Mouse (Mus musculus) embryonic facial prominence, embryonic 11.5 days (tissue): ENCODE data around the gene Cd82. TPM values are rescaled to one million over a fixed set of nuclear protein-coding genes. Genes with fewer than 3 reads are reported as not detected.
A peak's percentile ranks its signal among the peaks of the same experiment; 100 is the strongest.

Source experiments
- ATAC-seq: fragments of 200-750 bp; cut with Nextera tagmentation; replicated peaks from 2 replicates; pipeline ENCODE4 v1.8.0; 2017; ENCODE audit warnings: low read depth; ENCODE audit not compliant: insufficient number of reproducible peaks, low FRiP score, low TSS enrichment
- DNase-seq: peaks from one replicate; pipeline ENCODE4 v3.0.0-alpha.2; 2015; ENCODE audit warnings: low spot score
- H3K27ac ChIP-seq: fragments of 300-500 bp; sonication (generic); replicated peaks from 2 replicates; pipeline ENCODE4 v1.5.1; 2014; ENCODE audit warnings: mild to moderate bottlenecking, low read depth, low read length, control low read depth
- H3K27me3 ChIP-seq: fragments of 300-500 bp; sonication (generic); 2 replicates; pipeline ENCODE4 v1.6.1; 2014; ENCODE audit warnings: mild to moderate bottlenecking, low read length, moderate library complexity, mixed read lengths; ENCODE audit not compliant: control insufficient read depth, insufficient read depth
- H3K36me3 ChIP-seq: fragments of 300-500 bp; sonication (generic); replicated peaks from 2 replicates; pipeline ENCODE4 v1.6.1; 2014; ENCODE audit warnings: low read depth, mild to moderate bottlenecking, low read length, moderate library complexity, mixed read lengths; ENCODE audit not compliant: control insufficient read depth, insufficient read depth
- H3K4me1 ChIP-seq: fragments of 300-500 bp; sonication (generic); 2 replicates; pipeline ENCODE4 v1.6.1; 2014; ENCODE audit warnings: low read length, mixed read lengths; ENCODE audit not compliant: control insufficient read depth, insufficient read depth
- H3K4me2 ChIP-seq: fragments of 300-500 bp; sonication (generic); 2 replicates; pipeline ENCODE4 v1.6.1; 2014; ENCODE audit warnings: low read depth, mild to moderate bottlenecking, control low read depth, low read length, moderate library complexity
- H3K4me3 ChIP-seq: fragments of 300-500 bp; sonication (generic); 2 replicates; pipeline ENCODE4 v1.5.1; 2014; ENCODE audit warnings: low read depth, low read length, control low read depth
- H3K9ac ChIP-seq: fragments of 300-500 bp; sonication (generic); replicated peaks from 2 replicates; pipeline ENCODE4 v1.6.1; 2014; ENCODE audit warnings: mild to moderate bottlenecking, control low read depth, low read length
- H3K9me3 ChIP-seq: fragments of 300-500 bp; sonication (generic); replicated peaks from 2 replicates; pipeline ENCODE4 v1.6.1; 2016; ENCODE audit warnings: mild to moderate bottlenecking, low read length, inconsistent platforms, mixed read lengths; ENCODE audit not compliant: control insufficient read depth
- WGBS: fragments of 180-500 bp; shearing (Covaris S2); extraction: QIAGEN DNeasy Blood & Tissue Kit; methylation state at CpG from one replicate; pipeline ENCODE4 v1.1.7; 2014; 5-methylcytosine and 5-hydroxymethylcytosine counted together
- polyA plus RNA-seq: library from polyadenylated mRNA; unstranded; fragments of >200 nt; fragmentation: Nextera tagmentation; extraction: Ambion mirVana; gene quantifications from 2 replicates; pipeline ENCODE4 v1.2.1, GENCODE M21; 2014

The Cd82 gene
- polyA plus RNA-seq, 1 experiment from 2014 or later, result 6.8 TPM

GRCm38 (mm10) chr2:93461869-93462714, 848 bp downstream of the Cd82 start:
- Histone ChIP-seq H3K27ac (no peak overlapping the region), H3K4me3 (peak overlapping the region; percentile 47)
- WGBS, result under 1% methylated on average over 40 of the region's 41 CpGs

DNA sequence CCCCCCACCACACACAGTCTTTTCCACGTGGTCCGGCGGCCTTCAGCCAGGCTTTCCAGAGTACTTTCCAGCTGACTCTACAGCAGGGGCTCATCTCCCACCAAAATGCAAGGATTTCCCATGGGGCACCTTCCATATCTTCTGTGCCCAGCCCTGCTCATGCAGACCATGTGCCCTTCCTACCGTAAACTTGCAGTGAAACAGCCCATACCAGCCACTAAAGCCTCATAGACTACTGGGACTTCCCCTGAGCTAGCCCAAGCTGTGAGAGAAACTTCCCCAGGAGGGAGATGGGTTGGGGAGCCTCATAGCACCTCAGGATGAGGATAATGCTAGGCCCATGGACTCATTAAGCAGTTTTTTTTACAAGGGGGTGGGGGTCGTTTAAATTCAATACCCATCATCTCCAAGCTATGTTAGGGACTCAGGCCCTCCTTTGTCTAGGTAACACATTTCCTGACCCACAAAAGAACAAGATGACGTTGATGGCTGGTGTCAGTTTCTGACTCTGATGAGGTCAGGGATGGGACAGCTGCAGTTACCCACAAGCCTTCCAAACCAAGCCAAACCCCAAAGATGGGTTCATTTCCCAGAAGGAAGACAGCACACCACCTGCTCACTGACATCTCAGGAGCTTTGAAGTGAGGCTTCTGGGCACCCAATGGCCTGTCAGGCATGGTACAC, 2.0 kb downstream of the Cd82 start:
- Histone ChIP-seq H3K4me2 (no peak overlapping the region), H3K9ac (no peak overlapping the region), H3K4me1 (no peaks in the 10 kb centered on the region; the same call in 1 of the 2 replicates), H3K36me3 (no peaks in the 10 kb centered on the region), H3K9me3 (no peaks in the 10 kb centered on the region), H3K4me3 (no peak overlapping the region), H3K27me3 (no peaks in the 10 kb centered on the region; the same call in 1 of the 2 replicates), H3K27ac (no peak overlapping the region)
- WGBS, result 84% methylated on average over 6 of the region's 6 CpGs
- DNase-seq (no peak), ATAC-seq (no peak)

More at GRCm38 (mm10) chr2:93461869-93462714, 848 bp downstream of the Cd82 start:
- Histone ChIP-seq H3K27me3 (no peaks in the 10 kb centered on the region; the same call in 1 of the 2 replicates), H3K4me2 (peak overlapping the region; percentile 90), H3K9me3 (no peaks in the 10 kb centered on the region), H3K36me3 (no peaks in the 10 kb centered on the region), H3K9ac (peak overlapping the region; percentile 50), H3K4me1 (no peaks in the 10 kb centered on the region; the same call in 1 of the 2 replicates)
- peak; percentile 90 for ATAC-seq
- DNase-seq, result peak; percentile 95

GRCm38 (mm10) chr2:93459208-93459920, 3.6 kb downstream of the Cd82 start:
- 64% methylated on average over 7 of the region's 7 CpGs for WGBS
- Histone ChIP-seq H3K4me1 (no peaks in the 10 kb centered on the region; the same call in 1 of the 2 replicates), H3K4me3 (no peak overlapping the region), H3K4me2 (no peak overlapping the region; the same call in 1 of the 2 replicates), H3K9ac (no peak overlapping the region), H3K27me3 (no peaks in the 10 kb centered on the region; the same call in 1 of the 2 replicates), H3K9me3 (no peaks in the 10 kb centered on the region), H3K36me3 (no peaks in the 10 kb centered on the region), H3K27ac (no peak overlapping the region)
- no peak for DNase-seq
- ATAC-seq, result no peak

- Histone ChIP-seq H3K9me3 (no peaks in the 10 kb centered on the region), H3K4me3 (no peak overlapping the region), H3K4me2 (no peak overlapping the region), H3K36me3 (no peaks in the 10 kb centered on the region), H3K4me1 (no peaks in the 10 kb centered on the region; the same call in 1 of the 2 replicates), H3K9ac (no peak overlapping the region), H3K27me3 (no peaks in the 10 kb centered on the region; the same call in 1 of the 2 replicates), H3K27ac (no peak overlapping the region)
- DNase-seq, result no peak
- ATAC-seq, result no peak
- WGBS, result 67% methylated on average over 8 of the region's 8 CpGs
Observed at GRCm38 (mm10) chr2:93458332-93459207, 4.4 kb downstream of the Cd82 start.

- H3K36me3 ChIP-seq, result no peaks in the 10 kb centered on the region
- no peak overlapping the region for H3K4me3 ChIP-seq
- no peak overlapping the region for H3K9ac ChIP-seq
- no peaks in the 10 kb centered on the region; the same call in 1 of the 2 replicates for H3K27me3 ChIP-seq
- no peak overlapping the region for H3K4me2 ChIP-seq
- no peak for ATAC-seq
- H3K9me3 ChIP-seq, result no peaks in the 10 kb centered on the region
- no peak overlapping the region for H3K27ac ChIP-seq
- DNase-seq, result no peak
- H3K4me1 ChIP-seq, result no peaks in the 10 kb centered on the region; the same call in 1 of the 2 replicates
- WGBS, result 74% methylated on average over 6 of the region's 6 CpGs
Observed at GRCm38 (mm10) chr2:93457426-93458130, 5.4 kb downstream of the Cd82 start.

GRCm38 (mm10) chr2:93456140-93456539, 6.8 kb downstream of the Cd82 start:
- Histone ChIP-seq H3K9ac (no peak overlapping the region), H3K9me3 (no peaks in the 10 kb centered on the region), H3K36me3 (no peaks in the 10 kb centered on the region), H3K27me3 (no peaks in the 10 kb centered on the region; the same call in 1 of the 2 replicates), H3K4me2 (no peak overlapping the region), H3K27ac (no peak overlapping the region), H3K4me3 (no peak overlapping the region), H3K4me1 (peaks cover 6% of the 10 kb centered on the region)
- WGBS, result 62% methylated on average over 3 of the region's 3 CpGs
- DNase-seq (no peak), ATAC-seq (no peak)
